Mouse (Mus musculus) adrenal gland (tissue): ENCODE measurements around the gene Pdzrn4.

Source experiments
- intact Hi-C: fragments of 180-260 bp; cut with DNase I; formaldehyde crosslinking; loops from one replicate; pipeline ENCODE4 v1.15.1; 2025

Pdzrn4 gene

DNA sequence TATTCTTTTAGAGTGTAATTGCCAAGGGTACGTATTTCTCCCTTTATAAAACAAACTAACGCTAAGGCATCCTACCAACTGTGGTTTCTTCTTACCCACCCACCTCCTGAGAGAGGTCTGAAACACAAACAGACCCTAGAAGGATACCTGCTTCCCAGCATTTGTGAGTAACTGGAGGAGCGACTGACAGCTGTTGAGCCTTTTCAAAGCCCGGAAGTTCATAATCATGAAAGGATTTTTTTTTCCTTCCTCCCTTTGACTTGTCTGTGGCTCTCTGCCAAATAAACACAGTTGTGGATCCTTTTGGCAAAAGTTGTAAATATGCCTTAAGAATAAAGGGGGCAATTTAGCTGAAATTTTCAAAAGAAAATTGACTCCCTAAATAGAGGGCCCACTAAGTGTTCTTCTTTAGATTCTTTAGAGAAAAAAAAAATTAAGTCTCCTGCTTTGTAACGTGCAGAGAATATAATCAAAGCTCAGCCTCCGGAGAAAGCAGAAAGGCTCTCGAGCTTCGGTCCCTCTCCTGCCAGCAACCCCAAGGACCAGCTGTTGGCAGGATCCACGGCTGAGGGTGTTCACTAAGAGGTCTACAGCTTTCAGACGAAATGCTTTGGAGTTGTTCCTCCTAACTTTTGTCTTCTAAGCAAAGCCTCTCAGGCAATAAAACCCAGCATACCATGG lies 299.7 kb downstream of the Pdzrn4 start:
- intact Hi-C loops, result no loop called here

DNA sequence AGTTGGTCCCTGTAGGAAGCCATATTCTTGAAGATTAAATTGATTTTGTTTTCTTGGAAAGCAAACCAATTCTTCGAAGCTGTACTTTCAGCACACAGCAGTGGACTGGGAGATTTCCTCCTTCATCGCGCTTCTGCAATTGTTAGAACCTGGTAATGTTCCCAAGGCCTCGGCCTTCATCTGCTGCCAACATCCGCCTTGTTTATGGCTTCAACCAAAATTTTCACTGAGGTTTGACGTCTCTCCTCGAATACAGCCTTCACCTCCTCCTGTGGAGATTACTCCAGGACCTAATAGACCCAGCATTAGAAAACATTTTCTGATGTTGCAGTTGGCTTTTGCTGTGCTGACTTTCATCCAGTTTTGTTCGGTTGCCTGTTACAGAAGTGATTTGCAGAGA lies 307.5 kb downstream of the Pdzrn4 start:
- intact Hi-C loops, result no loop called here

DNA sequence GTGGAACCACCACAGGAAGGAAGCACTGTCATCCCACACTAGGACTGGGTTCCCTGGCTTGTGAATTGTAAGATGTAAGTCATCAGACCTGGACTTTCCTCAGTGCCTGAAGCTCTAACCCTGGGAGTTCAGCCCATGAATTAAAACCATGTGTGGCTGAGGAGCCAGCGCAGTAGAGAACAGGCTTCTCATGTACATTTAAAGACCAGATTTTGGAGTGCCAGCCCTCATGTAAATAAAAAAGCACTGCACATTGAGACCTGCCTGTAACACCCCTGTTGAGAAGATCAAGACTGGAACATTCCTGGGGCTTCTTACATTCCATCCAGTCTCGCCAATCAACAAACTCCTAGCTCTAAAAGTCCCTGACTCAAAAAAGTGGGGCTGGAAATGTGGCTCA lies 342.0 kb downstream of the Pdzrn4 start:
- intact Hi-C loops, result no loop called here

DNA sequence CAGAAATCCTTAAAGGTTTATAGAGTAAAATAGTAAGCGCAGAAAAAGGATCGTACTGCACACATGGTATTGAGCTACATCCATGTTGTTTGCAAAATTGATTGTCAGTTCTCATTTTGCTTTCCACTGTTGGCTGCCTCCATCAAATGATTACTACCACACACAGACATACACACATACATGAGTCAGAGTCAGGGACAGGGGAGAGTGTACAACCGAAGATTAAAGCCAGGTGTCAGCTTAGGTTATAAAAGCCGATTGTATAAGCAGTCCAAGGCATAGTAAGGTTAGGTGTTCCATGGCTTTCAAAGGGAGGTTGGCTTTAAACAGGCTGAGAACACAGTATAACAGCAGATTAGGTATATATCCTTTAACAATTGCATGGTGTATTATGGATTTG lies 343.2 kb downstream of the Pdzrn4 start:
- intact Hi-C loops, result no loop called here

DNA sequence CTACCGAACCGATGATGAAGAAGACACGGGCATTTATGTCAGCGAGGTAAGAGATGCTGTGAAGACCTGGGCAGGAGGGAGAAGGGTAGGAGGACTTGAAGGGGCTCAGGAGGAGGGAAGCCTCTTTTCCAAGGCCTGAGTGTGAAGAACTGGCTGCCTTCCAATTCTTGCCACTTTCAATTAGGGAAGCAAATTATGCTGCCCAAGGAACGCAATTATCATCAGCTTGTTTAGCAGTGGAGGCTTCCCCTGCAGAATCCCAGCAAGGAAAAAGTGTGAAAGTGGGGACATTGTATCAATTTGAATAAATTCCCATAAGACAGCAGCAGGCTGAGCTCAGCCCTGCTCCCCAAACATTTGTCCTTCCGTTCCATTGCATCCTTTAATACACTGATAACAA lies 346.9 kb downstream of the Pdzrn4 start:
- intact Hi-C loops, result no loop called here

DNA sequence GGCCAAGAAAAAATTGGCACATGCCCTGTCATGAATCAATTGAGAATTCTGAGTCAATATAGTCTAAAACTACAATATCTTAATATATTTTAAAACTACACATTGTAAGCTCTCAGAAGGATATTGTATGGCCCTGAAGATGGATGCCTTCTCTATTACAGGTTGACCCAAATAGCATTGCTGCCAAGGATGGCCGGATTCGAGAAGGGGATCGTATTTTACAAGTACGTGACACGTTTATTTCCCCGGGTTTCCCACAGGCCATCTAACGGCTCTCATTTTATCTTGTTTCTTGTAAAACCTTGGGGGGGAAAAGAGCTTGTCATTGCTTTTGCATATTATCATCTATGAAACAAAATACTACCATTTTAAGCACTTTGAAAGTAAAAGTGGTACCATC lies 349.4 kb downstream of the Pdzrn4 start:
- intact Hi-C loops, result no loop called here

DNA sequence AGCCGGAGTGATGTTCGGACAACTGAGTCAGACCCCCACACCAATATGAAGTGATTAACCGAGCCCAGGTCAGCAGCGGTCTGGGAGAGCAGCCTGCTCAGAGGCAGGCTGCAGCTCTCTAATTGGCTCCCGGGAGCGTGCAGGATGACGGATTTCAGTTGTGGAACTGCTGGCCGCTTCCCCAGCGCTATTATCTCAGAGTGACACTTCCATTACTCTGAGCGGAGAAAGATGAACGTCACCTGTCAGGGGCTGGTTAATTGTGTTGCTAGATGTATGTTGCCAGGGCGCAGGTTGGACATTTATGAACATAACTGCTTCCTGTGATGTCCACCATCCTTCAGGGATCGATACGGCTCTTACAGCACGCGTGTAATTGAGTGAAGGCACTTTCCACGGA lies 355.5 kb downstream of the Pdzrn4 start:
- intact Hi-C loops, result no loop called here

DNA sequence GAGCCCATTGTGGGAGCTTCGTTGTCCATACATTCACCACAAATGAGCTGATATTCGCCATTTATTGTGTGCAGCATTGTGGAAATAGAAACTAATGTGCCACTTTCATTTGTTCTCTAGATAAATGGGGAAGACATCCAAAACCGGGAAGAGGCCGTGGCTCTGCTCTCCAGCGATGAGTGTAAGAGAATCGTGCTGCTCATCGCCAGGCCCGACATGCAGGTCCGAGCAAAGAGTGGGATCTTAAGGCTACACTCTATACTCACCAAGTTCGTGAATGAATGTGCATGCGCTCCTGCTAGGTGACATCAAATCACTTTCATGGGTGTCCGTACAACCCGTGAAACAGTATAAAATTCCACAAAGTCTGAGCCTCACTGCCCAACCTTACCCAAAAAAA lies 355.9 kb downstream of the Pdzrn4 start:
- intact Hi-C loops, result no loop called here

DNA sequence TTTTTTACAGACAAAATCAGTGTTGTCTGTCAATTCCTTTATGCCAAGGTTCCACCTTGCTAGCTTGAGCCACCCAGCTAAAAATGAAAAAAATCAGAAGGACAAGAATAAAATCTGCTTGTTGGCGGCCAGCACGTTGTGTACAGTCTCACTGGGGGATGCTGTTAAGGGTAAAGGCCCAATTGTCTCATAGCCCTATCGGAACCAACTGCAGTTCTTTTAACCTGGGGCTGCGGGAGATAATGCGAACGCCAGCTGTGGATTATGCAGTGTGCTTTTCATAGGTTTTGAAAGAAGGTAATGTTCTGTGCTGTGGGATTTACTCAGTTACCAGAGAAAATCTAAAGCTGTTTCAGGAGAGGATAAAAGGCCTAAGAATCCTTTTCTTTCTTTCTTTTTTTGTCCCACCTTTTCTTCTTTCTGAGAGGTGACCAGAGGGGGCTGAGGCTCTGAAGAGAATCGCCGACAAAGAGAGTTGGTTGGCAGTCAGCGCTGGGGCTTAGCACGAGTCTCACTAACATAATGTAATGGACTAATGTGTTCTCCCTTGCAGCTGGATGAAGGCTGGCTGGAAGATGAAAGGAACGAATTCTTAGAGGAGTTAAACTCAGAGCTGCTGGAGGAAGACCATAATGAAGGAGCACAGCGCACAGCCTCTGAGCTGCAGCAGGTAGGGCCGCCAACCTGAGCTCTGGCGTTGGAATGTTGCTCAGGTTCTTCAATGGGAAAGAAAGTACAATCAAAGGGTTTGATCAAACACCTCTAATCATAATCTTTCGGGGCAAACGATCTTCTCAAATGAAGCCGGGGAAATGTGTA lies 360.6 kb downstream of the Pdzrn4 start:
- intact Hi-C loops, result no loop called here

DNA sequence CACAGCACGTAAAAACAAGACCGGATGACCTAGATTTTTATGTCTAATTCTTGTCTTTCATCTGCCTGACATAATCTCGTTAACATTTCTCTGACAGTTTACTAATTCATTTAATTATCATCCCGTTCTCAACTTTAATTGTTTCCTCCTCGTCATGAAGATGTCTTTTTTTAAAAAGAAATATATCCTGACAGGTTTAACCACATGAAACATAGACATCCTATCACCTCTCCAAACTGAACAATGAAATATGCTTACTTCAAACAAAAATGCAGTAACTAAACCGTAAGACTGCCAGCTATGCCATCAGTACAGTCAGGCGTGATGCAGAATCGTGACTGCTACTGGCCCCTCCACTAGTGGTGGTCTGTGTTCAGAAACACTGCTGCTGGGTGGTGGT lies 362.3 kb downstream of the Pdzrn4 start:
- intact Hi-C loops, result no loop called here

DNA sequence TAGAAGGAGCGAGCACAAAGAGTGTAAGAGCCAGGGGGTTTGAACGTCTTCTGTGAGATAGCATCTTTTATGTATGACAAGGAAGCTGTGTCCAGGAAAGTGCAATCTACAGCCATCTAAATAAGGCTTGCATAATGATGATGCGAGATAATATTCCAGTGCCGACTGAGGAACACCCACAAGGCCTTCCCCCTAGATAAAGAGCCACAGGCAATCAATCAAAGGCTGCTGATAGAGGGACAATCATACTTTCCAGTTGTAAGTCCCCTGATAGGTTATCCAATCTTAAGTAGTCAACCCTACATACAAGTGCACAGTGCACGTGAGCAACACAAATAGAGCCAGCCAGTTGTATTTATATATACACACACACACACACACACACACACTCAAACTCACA lies 366.6 kb downstream of the Pdzrn4 start:
- intact Hi-C loops, result no loop called here

DNA sequence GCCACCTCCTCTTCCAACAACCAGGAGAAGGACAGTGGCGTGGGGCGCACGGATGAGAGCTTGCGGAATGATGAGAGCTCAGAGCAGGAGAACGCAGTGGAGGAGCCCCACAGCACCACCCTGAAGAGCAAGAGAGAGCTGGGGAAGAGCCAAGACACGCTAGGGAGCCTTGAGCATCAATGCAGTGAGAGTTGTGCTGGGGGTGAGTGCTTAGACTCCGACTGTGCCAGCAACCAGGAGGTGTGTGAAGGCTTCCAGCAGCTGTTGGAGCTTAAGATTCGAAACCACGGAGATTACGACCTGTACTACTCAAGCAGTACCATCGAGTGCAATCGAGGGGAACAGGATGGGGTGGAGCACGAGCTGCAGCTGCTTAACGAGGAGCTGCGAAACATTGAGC lies 372.9 kb downstream of the Pdzrn4 start:
- intact Hi-C loops, result no loop called here

DNA sequence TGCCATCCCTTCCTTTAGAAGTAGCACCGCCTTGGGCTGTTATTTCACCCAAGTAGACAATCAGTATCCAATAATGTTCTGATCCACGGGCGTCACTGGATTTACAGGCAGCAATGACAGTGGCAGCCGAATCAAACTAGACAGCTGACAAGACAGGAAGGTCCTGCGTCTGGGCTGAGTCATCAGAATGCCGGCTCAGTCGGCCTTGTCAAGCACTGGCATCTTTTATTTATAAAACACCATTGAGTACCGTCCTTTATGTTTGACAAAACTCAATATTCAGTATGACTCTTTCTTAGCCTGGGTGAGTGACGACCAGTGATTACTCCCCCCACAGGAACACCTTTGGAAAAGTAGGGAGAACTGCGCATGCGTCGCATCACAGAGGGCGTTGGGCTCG lies 391.4 kb downstream of the Pdzrn4 start:
- intact Hi-C loops, result no loop called here

DNA sequence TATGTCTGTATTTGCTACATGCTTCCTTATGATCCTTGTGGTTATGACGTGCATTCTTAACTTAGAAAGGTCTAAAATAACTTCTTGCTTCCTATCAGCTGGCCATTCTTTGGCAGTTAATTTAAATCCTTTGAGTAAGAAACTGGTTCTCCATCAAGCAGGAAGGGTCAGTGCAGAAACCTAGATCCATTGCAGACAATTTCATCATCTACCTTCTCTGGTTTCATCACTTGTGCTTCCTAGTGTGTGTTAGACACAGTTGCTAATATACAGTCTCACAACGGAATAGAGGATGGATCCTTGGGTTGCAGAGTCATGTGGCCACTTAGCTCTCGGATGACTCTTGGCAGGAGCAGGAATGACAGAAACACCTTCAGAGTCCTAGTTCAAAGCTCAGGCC lies 397.6 kb downstream of the Pdzrn4 start:
- intact Hi-C loops, result no loop called here

DNA sequence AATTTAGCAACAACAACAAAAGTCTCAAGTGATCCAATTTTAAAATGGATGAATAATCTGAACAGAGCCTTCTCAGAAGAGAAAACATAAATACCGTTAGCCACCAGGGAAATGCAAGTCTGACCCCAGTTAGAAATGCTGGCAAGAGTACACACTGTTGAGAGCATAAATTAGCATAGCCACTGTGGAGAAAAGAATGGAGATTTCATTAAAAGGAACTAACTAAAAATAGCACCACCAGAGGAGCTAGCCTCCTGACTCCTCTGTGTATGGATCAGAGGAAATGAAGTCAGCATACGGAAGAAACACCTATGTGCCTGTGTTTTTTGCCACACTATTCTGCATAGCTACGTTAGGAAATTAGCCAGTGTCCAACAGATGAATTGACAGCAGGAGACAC lies 409.3 kb downstream of the Pdzrn4 start:
- intact Hi-C loops, result no loop called here

DNA sequence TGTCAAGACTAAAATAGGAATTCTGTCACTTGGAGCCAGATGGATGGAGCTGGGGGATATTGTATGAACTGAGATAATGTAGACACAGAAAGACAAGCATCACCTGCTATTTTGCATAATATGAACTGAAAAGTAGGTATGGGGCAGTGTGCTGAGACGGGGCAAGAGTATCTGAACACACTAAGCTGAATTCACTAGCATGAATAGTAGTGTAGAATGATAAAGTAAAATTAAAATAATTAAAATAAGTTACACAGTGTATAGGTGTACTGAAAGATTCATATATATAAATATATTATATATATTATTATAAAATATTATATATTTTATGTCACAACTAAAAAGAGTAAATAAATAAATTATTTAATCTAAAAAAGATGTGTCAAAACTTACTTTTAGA lies 409.7 kb downstream of the Pdzrn4 start:
- intact Hi-C loops, result no loop called here
